Mouse (Mus musculus): Measurements from ENCODE around the gene Gnmt. TPM values are rescaled to one million over a fixed set of nuclear protein-coding genes. Genes with fewer than 3 reads are reported as not detected.

Gene Gnmt
- polyA plus RNA-seq, 2 experiments = 0.78 to 1.1 TPM

DNA sequence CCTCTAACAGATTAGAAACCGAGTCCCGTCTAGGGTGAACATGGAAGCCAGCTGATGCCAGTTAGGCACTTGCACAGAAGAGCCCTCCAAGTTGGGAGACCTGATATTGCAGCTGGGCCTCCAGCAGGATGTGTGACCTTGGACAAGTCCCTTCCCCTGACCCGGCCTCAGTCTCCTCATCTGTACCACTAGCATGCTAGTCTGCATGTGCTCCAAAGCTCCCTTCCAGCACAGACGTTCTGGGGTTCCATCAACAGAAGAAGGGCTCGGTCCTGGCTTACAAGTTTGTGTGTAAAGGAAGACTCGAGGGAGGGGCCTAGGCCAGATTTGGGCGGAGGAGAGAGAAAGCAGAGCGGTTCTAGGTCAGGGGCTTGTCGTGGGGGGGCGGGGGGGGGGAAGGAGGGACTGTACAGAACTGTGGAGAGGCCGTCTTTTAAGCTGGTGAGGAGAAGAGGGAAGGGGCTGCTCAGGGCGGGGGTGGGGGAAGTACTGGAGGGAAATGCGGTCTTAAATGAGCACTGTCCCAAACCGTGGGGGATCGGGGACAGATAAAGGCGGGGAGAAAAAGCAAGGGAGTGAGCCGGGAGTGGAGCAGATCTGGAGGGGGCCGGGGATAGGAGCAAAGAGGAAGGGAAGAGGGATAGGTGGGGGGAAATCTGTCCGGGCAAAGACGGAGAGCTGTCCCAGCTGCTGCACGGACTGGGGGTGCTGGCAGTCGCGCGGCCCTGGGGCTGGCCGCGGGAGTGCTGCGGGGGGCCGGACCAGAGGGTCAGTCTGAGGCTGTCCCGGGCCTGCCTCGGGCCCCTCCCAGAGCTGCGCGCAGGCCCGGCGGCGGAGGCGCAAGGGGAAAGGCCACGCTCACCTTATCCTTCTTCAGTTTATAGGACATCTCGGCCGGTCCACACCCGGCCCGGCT is 24.7 kb downstream of the Gnmt start:
- Histone ChIP-seq H3K36me3 (ENCODE audit: control insufficient read depth, insufficient read depth, low read length) (peaks cover 8% of the 10 kb centered on the region), H3K4me1 (ENCODE audit: control insufficient read depth, insufficient read depth, low read length) (peaks cover 22% of the 10 kb centered on the region), H3K4me2 (replicated peaks; ENCODE audit: low read depth, low read length, severe bottlenecking) (peak overlapping the region; percentile 73), H3K27me3 (ENCODE audit: control insufficient read depth, insufficient read depth, low read length) (no peaks in the 10 kb centered on the region), H3K27ac (replicated peaks; ENCODE audit: low read depth, low read length) (peak overlapping the region; percentile 83), H3K9me3 (ENCODE audit: control insufficient read depth, low read length) (no peaks in the 10 kb centered on the region), H3K9ac (ENCODE audit: low read depth, low read length, severe bottlenecking) (peak overlapping the region; percentile 92), H3K4me3 (replicated peaks; ENCODE audit: low read length) (peak overlapping the region; percentile 91)
- no peak; the same call in 1 of the 2 replicates for TF ChIP-seq POLR2A (IDR thresholded peaks at IDR 0.05; ENCODE audit: borderline replicate concordance, extremely low read depth, insufficient read depth, insufficient read length)
- 5% methylated on average over 30 of the region's 41 CpGs for WGBS
- DNase-seq (ENCODE audit: low spot score) (no peak), ATAC-seq (ENCODE audit: low FRiP score, low read depth) (peak; percentile 72)

DNA sequence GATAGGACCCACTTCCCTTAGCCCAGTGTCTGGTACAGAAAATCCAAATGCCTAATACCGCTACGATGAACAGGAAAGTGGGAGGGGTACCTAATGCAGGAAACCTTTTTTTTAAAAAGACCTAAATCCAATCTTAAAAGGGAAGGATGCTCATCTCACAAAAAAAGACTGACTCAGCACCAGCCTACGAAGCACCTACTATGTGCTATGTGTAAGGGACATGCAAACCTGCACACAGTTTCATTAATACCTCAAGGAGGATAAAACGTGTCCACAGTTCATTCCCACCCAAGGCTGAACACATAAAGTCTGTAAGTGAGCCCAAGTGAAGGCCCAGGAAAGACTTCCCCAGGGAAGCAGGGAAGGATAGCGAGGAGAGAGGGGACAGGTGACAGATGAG is 26.5 kb downstream of the Gnmt start:
- peak overlapping the region; percentile 41; the same call in 1 of the 2 replicates for H3K9ac ChIP-seq (ENCODE audit: low read depth, low read length, severe bottlenecking)
- DNase-seq (ENCODE audit: low spot score) (no peak), ATAC-seq (ENCODE audit: low FRiP score, low read depth) (no peak)
- H3K4me1 ChIP-seq (ENCODE audit: control insufficient read depth, insufficient read depth, low read length) = peaks cover 22% of the 10 kb centered on the region
- no peak for TF ChIP-seq POLR2A (IDR thresholded peaks at IDR 0.05; ENCODE audit: borderline replicate concordance, extremely low read depth, insufficient read depth, insufficient read length)
- no peaks in the 10 kb centered on the region for H3K27me3 ChIP-seq (ENCODE audit: control insufficient read depth, insufficient read depth, low read length)
- H3K4me3 ChIP-seq (replicated peaks; ENCODE audit: low read length) = no peak overlapping the region
- WGBS = 89% methylated on average over 5 of the region's 5 CpGs
- no peak overlapping the region for H3K27ac ChIP-seq (replicated peaks; ENCODE audit: low read depth, low read length)
- no peaks in the 10 kb centered on the region for H3K9me3 ChIP-seq (ENCODE audit: control insufficient read depth, low read length)
- peaks cover 24% of the 10 kb centered on the region for H3K36me3 ChIP-seq (ENCODE audit: control insufficient read depth, insufficient read depth, low read length)
- H3K4me2 ChIP-seq (replicated peaks; ENCODE audit: low read depth, low read length, severe bottlenecking) = no peak overlapping the region

GRCm38 (mm10) chr17:46702100-46702499 is 26.9 kb downstream of the Gnmt start:
- H3K4me3 ChIP-seq (replicated peaks; ENCODE audit: low read length) = no peak overlapping the region
- no peak for TF ChIP-seq POLR2A (IDR thresholded peaks at IDR 0.05; ENCODE audit: borderline replicate concordance, extremely low read depth, insufficient read depth, insufficient read length)

DNA sequence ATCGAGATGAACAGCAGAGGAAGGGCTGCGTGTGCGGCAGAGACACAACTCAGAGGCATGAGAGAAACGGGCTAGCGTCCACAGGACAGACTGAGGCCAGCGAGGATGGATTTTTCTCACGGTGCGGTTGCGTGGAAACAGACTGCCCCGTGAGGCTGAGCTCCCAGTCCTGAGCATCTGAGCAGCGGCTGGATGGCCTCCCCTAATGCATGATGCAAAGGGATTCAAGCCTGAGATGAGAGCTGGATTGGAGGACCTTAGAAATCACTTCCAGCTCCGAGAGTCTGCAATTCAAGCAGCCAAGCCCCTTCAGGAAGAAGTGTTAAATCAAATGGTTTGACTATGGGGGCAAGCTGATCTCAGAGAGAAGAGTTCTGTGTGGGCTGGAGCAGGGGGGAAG is 27.5 kb downstream of the Gnmt start:
- no peaks in the 10 kb centered on the region for H3K9me3 ChIP-seq (ENCODE audit: control insufficient read depth, low read length)
- no peak overlapping the region for H3K4me3 ChIP-seq (replicated peaks; ENCODE audit: low read length)
- H3K4me1 ChIP-seq (ENCODE audit: control insufficient read depth, insufficient read depth, low read length) = peaks cover 22% of the 10 kb centered on the region
- 88% methylated on average over 12 of the region's 12 CpGs for WGBS
- ATAC-seq (ENCODE audit: low FRiP score, low read depth) = no peak
- DNase-seq (ENCODE audit: low spot score) = no peak
- peaks cover 27% of the 10 kb centered on the region for H3K36me3 ChIP-seq (ENCODE audit: control insufficient read depth, insufficient read depth, low read length)
- no peaks in the 10 kb centered on the region for H3K27me3 ChIP-seq (ENCODE audit: control insufficient read depth, insufficient read depth, low read length)
- TF ChIP-seq POLR2A (IDR thresholded peaks at IDR 0.05; ENCODE audit: borderline replicate concordance, extremely low read depth, insufficient read depth, insufficient read length) = no peak
- no peak overlapping the region for H3K27ac ChIP-seq (replicated peaks; ENCODE audit: low read depth, low read length)
- no peak overlapping the region for H3K4me2 ChIP-seq (replicated peaks; ENCODE audit: low read depth, low read length, severe bottlenecking)
- 0 out of 2 replicates have a peak overlapping the region, but pooled peaks have one; percentile 12 for H3K9ac ChIP-seq (ENCODE audit: low read depth, low read length, severe bottlenecking)

More at GRCm38 (mm10) chr17:46702100-46702499, 26.9 kb downstream of the Gnmt start:
- Histone ChIP-seq H3K27me3 (ENCODE audit: control insufficient read depth, insufficient read depth, low read length) (no peaks in the 10 kb centered on the region), H3K4me1 (ENCODE audit: control insufficient read depth, insufficient read depth, low read length) (peaks cover 22% of the 10 kb centered on the region), H3K27ac (replicated peaks; ENCODE audit: low read depth, low read length) (no peak overlapping the region), H3K4me2 (replicated peaks; ENCODE audit: low read depth, low read length, severe bottlenecking) (no peak overlapping the region), H3K9ac (ENCODE audit: low read depth, low read length, severe bottlenecking) (0 out of 2 replicates have a peak overlapping the region, but pooled peaks have one; percentile 12), H3K9me3 (ENCODE audit: control insufficient read depth, low read length) (no peaks in the 10 kb centered on the region), H3K36me3 (ENCODE audit: control insufficient read depth, insufficient read depth, low read length) (peaks cover 27% of the 10 kb centered on the region)
- ATAC-seq (ENCODE audit: low FRiP score, low read depth) = no peak
- 86% methylated on average over 11 of the region's 12 CpGs for WGBS
- DNase-seq (ENCODE audit: low spot score) = no peak

- no peak for ATAC-seq (ENCODE audit: low FRiP score, low read depth)
- Histone ChIP-seq H3K36me3 (ENCODE audit: control insufficient read depth, insufficient read depth, low read length) (peaks cover 27% of the 10 kb centered on the region), H3K4me1 (ENCODE audit: control insufficient read depth, insufficient read depth, low read length) (peaks cover 18% of the 10 kb centered on the region)
Measured at GRCm38 (mm10) chr17:46699912-46700311, 29.1 kb downstream of the Gnmt start.

More at GRCm38 (mm10) chr17:46699912-46700311, 29.1 kb downstream of the Gnmt start:
- Histone ChIP-seq H3K9me3 (ENCODE audit: control insufficient read depth, low read length) (no peaks in the 10 kb centered on the region), H3K4me2 (replicated peaks; ENCODE audit: low read depth, low read length, severe bottlenecking) (no peak overlapping the region), H3K4me3 (replicated peaks; ENCODE audit: low read length) (no peak overlapping the region), H3K27me3 (ENCODE audit: control insufficient read depth, insufficient read depth, low read length) (no peaks in the 10 kb centered on the region), H3K9ac (ENCODE audit: low read depth, low read length, severe bottlenecking) (no peak overlapping the region), H3K27ac (replicated peaks; ENCODE audit: low read depth, low read length) (no peak overlapping the region)
- WGBS = 87% methylated on average over 3 of the region's 3 CpGs
- TF ChIP-seq POLR2A (IDR thresholded peaks at IDR 0.05; ENCODE audit: borderline replicate concordance, extremely low read depth, insufficient read depth, insufficient read length) = no peak
- DNase-seq (ENCODE audit: low spot score) = no peak

All from limb, embryonic 14.5 days (tissue).